Mouse (Mus musculus) cerebellum, postnatal 36 days (tissue): ENCODE data around the gene C1ql4.

Experiments used
- DNase-seq, 2 experiments: peaks; one replicate each; pipeline ENCODE4 v3.0.0; 2021 to 2022; ENCODE audit warnings: mixed read lengths in 2 of 2

The C1ql4 gene

DNA sequence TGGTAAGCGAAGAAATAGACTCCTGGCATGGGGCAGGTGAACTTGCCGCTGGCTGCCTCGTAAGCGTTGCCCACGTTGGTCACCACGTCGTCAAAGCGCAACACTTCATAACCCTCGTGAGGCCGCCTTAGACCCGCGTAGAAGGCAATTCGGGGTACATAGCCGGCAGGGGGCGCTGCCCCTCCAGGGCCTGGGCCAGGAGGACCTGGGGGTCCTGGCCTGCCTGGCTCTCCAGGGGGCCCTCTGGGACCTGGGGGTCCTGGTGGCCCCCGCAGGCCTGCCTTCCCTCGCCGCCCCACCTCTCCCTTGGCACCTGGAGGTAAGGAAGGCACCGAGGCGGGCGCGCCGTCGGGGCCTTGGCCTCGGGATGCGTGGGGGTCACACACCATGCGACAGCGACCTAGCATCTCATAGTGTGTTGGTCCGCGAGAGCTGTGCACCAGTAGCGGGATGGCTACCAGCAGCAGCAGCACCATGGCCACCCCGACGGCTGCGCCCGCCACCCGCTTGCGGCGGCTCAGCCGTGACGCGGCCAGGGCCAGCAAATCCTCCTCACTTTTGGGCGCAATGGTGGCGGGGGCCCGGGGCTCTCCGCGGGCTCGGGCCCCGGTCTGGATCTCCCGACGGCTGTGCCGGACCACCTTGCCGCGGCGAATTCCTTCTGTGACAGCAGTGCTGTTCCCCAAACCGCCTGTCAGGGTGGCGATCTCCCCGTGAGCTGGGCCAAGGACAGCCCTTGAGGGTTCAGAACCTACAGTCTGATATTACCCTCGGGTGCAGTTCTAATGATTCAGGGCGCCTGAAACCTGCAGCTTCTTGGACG, at the start of gene C1ql4:
Gene C1ql4 (minus strand): TSS at position 565 of the 823 bp plus-strand sequence.
- DNase-seq: no peak

DNA sequence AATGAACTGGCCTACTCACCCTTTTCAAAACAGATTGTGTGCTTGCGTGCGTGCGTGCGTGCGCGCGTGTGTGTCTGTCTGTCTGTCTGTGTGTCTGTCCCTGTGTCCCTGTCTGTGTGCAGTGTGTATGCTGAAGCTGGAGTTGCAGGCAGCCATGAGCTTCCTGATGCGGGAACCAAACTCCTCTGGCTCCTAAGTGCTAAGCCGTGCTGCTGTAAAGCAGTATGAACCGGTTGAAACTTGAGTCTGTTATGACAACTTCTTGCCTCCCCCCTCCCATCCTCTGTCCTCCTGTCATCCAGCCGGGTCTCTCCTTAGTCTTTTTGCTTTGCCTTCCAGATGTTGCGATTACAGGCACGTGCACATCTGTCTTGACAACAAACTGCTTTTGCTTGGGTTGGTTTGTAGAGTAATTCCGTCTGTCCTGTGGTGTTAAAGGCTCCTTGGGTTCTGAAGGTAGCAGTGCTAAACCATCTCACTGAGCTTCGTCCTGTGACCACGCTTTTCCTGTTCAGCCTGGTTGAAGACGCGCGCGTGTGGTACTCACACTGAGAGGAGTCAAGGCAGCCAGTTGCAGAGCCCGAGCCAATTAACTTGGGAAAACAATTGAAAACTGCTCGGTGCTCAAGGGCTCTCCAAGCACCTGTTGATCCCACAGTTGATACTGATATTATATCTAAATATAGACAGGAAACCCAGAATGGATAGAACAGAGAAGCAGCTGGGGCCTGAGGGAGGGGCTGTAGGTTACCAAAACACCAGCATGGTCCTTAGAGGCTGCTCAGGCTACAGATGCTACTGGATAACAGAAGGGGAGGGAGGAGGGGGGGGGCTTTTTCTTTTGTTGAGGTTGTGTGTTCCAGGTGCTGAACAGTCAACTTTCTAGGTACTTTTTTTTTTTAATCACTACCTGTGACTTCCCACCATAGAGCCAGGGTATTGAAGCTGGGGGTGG, 42.6 kb upstream of the C1ql4 start:
- no peak for DNase-seq

GRCm38 (mm10) chr15:99129441-99129840, 41.8 kb upstream of the C1ql4 start:
- no peak for DNase-seq

DNA sequence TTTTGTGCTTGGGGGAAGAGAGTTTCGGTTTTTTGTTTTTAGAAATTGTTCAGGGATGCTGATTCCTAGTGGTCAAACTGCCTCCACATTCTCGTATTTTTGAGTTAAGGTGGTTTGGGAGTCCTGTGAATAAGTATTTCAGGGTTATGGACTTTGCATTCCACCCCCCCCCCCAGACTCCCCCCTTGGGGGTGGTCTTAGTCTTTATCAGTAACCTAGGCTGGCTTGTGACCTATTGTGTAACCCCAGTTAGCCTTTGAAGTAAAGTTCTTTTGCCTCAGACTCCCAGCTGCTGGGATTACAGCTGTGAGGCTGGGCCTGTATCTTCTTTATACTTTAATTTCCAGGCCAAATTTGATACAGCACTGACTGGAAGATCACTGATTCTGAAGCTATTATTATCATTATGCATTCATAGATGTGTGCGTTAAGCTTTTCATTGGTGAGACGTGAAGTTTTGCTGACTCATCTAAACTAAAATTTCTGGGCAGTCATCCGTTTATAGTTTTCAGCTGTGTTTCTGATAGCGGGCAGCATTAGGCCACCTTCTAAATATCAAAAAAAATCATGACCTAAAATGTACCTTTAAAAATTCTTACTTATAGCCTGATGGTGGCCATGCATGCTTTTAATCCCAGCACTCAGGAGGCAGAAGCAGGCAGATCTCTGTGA, 40.4 kb upstream of the C1ql4 start:
- no peak for DNase-seq

- peak in 1 of 2 experiments; percentile 28 for DNase-seq
These were observed 39.3 kb upstream of the C1ql4 start for GRCm38 (mm10) chr15:99126816-99127365.

DNA sequence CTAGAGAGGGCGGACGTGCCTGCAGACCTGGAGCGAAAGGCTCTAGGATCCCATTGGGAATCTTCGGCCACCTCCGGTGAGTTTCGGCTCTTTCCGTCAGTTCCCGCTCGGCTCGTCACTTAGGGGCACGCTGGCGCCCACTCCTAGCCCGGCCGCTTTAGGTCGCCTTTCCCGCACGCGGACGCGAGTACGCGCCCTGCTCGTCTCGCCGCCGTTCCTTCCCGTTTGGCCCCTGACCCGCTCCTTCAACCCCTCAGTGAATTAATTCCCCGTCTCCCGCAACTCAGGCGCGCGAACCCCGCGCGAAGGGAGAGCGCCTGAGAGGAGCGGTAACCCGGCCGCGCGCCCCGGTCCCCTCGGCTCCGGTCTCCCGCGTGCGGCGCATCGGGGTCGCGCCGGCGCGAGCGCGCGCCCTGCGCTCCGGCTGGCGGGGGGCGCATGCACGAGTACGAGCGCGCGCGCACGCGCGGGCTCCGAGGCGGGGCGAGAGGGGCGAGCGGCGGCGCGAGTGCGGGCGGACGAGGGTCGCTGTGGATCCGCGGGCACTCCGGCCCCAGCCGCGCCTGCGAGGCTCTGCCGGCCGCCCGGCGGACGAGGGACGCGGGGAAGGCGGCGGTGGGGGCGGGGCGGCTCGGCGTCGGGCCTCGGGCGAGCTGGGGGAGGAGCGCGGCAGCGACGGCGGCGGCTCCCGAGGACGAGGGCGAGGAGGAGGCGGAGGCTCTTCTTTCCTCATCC, 38.6 kb upstream of the C1ql4 start:
- peak; percentile 92 to 95 for DNase-seq

DNA sequence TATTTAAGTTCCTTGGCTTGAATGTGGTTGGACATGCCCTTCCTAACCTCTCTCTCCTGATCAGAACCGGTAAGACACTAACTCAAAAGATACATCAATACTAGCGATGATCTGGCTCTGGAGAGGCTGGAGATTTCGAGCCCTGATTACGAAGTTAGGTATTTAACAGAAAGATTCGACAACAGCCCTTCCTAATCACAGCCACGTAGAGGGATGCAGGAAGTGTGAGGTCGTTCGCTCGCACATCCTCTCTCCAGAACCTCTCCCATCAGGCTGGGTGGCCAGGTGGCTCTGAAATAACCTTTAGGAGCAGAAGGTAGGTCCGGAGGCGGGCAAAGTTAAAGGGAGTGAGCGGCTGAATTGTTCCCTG, 38.1 kb upstream of the C1ql4 start, which contains the start of gene Spats2:
Gene Spats2 (plus strand): TSS at position 206 of the 370 bp plus-strand sequence.
- no peak for DNase-seq

DNA sequence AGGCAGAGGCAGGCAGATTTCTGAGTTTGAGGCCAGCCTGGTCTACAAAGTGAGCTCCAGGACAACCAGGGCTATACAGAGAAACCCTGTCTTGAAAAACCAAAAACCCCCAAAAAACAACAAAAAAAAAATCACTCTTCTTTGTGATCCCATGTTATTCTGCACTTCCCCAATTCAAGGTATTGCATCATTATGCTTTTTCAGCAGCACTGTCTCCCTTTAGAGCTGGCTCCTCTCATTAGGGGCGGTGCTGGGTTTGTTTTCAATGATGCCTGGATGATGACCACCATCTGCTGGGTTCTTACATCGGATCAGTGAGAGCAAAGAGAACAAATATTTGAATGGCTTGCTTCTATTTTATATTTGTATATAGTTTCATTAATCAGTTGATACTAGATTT, 35.0 kb upstream of the C1ql4 start:
- DNase-seq: no peak

DNA sequence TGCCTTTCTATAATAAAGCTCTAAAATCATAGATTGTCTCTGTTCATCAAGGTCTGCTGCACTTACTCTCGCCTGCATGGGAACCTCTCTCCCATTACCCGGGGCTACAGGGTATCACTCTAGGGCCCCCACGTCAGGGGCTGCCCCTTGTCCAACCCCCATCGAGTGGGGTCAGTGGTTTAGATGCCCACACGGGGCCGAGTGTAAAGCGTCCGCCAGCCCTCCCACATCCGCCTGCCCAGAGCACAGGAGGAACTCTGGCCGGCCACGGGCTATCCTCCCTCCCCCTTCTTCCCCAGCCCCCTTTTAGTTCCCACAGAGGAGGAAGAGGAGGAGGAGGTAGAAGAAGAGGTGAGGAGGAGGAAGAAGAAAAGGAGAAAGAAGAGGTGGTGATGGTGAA, 33.2 kb upstream of the C1ql4 start:
- no peak for DNase-seq

GRCm38 (mm10) chr15:99116539-99116938, 28.9 kb upstream of the C1ql4 start:
- no peak for DNase-seq

DNA sequence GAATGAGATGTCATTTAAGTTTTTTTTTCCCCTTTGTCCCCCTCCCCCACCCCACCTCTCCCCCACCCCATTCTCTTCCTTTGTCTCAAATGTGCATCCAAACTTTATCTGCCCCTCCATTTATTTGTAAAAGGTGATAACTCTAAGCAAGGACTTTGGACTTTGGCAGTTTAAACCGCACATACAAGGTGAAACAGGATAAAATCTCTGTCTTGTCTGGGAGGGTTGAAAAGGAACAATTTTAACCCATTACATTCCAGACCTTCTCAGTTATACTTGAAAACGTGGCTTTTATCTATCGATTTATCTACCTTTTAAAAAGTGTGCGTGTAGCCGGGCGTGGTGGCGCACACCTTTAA, 27.4 kb upstream of the C1ql4 start:
- no peak for DNase-seq

DNA sequence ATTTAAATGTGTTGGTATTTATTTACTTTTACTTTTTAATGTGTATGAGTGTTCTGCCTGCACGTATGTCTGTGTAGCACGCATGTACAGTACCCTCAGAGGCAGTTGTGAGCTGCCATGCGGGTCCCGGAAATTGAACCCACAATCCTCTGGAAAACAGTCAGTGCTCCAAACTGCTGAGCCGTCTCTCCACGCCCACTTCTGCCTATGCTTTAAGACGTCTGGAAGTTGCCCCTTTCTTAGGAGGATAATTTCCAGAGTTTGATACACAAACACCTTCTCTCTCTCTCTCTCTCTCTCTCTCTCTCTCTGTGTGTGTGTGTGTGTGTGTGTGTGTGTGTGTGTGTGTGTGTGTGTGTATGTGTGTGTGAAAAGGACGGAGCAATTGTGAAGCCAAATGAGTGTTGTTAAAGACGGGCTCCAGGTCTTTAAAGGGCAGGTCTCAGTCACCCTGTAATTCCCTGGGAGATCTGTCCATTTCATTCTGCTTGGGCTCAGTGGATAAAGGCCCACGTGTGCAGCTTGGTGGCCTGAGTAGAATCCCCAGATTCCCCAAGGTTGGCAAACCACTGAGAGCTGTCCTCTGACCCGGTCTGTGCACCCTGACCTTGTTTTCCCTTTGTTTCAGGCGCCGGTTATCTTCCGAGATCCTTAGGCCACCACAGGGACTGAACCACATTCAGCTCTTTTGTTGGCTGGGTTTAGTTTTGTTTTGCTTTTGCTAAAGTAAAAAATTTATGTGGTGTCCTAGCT, 26.9 kb upstream of the C1ql4 start:
- no peak for DNase-seq

GRCm38 (mm10) chr15:99113396-99113975, 25.9 kb upstream of the C1ql4 start:
- no peak for DNase-seq

GRCm38 (mm10) chr15:99112843-99113395, 25.3 kb upstream of the C1ql4 start:
- DNase-seq: no peak

DNA sequence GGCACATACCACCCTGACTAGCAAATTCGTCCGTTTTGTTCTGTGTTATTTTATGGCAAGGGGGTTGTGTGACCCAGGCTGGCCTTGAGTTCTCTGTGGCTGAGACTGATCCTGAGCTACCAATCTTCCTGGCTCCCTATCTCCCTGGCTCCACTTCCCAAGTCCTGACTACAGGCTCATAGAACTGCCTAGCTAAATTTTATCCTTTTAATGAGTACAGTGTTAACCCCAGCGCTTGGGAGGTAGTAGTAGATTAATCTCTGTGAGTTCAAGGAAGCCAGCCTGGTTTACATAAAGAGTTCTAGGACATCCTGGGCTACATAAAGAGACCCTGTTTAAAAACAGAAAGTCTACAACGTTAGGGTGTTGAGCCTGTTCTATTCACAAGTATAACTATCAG, 24.2 kb upstream of the C1ql4 start:
- no peak for DNase-seq

DNA sequence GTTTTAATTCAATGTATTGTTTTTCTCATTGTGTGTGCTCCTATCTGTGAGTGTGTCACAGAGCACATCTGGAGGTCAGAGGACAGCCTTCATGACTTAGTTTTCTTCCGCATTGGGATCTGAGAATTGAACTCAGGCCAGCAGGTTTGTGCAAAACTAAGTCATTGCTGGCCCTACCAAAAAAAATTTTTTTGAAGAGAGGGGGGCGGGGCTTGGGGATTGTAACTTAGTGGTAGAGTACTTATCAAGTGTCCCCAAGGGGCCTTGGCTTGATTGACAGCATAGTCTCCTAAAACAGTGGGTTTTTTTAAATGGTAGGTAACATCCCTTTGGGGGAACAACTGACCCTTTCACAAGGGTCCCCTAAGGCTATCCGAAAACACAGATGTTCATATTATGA, 23.5 kb upstream of the C1ql4 start:
- no peak for DNase-seq

- DNase-seq: no peak
These were observed 20.2 kb upstream of the C1ql4 start for GRCm38 (mm10) chr15:99107866-99108265.

DNA sequence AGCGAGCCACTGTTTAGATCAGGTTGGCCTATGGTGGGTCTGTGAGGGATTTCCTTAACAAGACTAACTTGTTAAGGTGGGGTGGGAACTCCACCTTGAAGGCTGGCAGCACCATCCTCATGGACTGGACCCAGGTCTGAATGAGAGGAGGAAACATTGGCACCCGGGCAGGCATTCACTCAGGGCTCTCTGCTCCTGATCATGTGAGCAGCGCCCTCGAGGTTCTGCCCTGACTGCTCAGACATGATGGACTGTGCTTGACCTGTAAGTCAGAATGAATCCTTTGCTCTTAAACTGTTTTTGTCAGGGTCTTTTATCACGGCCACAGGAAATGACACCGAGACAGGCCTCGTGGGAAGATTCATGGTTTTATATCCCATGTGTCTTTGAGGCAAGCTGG, 17.6 kb upstream of the C1ql4 start:
- DNase-seq: no peak

DNA sequence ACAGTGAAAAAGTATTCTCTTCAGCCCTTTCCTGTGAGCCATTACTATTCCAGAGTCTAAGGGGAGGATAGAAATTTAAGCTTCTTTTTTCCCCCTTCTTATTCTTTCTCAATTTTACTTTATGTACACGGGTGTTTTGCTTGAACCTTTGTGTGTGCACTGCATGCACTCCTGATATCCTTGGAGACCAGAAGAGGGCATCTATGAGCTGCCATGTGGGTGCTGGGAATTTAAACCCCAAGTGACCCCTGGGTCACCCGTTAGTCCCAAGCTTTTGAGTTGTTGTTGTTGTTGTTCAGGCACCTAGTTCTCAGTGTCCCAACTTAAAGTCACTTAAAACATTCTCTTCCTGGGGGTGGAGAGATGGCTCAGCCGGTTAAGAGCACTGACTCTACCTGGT, 12.4 kb upstream of the C1ql4 start:
- no peak for DNase-seq

DNA sequence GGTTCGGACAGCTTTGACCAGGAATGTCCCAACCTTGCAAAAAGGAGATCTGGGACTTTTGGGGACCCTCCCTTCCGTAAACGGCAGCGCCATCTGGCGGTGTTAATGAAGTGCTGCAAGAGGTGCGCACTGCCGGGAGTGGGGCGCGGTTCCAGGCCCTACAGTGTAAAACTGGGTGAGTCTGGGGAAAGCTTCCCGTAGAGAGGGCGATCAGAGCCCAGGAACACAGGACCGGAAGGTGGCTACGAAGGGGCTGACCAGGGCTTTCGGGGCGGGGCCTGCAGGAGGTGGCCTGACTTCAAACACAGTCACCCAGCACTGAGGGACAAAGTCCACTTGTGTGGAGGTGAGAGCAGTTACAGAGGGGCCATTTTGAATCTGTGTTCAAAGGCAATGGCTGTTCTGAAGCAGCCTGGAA, 11.5 kb upstream of the C1ql4 start:
- peak; percentile 43 to 49 for DNase-seq

DNA sequence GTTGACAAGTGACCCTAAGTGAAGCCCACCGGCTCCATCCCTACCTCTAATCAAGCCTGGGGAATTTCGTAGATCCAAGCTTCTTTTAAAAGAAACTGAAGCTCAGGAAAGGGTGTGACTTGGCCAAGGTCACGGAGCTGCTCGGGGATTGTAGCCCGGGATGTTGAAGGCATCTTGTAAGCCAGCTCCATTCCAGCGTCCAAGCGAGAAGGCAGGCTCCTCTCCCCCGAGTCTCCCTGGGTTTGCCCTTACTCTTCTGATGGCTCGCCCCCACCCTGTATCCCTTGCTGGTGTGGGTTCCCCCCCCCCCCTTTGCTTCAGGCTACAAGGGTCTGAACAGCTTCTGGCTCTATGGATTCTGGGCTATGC, 10.9 kb upstream of the C1ql4 start:
- no peak for DNase-seq
